Mouse (Mus musculus) testis, adult 2 months (tissue): Measurements from ENCODE around the gene Atg7. TPM values are rescaled to one million over a fixed set of nuclear protein-coding genes. Genes with fewer than 3 reads are reported as not detected.

ENCODE experiments used
- H3K27ac ChIP-seq: fragments of 200-500 bp; 2 replicates; pipeline ENCODE4 v1.5.1; 2012; ENCODE audit warnings: low read depth, low read length; ENCODE audit not compliant: control insufficient read depth, insufficient read depth
- H3K27me3 ChIP-seq: fragments of 200-500 bp; 2 replicates; pipeline ENCODE4 v1.6.1; 2012; ENCODE audit warnings: mild to moderate bottlenecking, low read length, moderate library complexity; ENCODE audit not compliant: control insufficient read depth, insufficient read depth
- H3K36me3 ChIP-seq: fragments of 200-500 bp; 2 replicates; pipeline ENCODE4 v1.6.1; 2012; ENCODE audit warnings: mild to moderate bottlenecking, low read length; ENCODE audit not compliant: control insufficient read depth, insufficient read depth
- H3K4me1 ChIP-seq: fragments of 200-500 bp; 2 replicates; pipeline ENCODE4 v1.6.1; 2012; ENCODE audit warnings: low read length; ENCODE audit not compliant: control insufficient read depth, insufficient read depth
- H3K4me3 ChIP-seq: fragments of 200-500 bp; 2 replicates; pipeline ENCODE4 v1.5.1; 2012; ENCODE audit warnings: low read depth, mild to moderate bottlenecking, low read length, moderate library complexity, mixed read lengths; ENCODE audit not compliant: control insufficient read depth
- CTCF ChIP-seq: fragments of 200-500 bp; IDR thresholded peaks from 2 replicates; pipeline ENCODE4 v1.5.1; 2012; ENCODE audit warnings: low read depth, mild to moderate bottlenecking, inconsistent platforms, low read length, moderate library complexity; ENCODE audit not compliant: control insufficient read depth, insufficient read depth, insufficient replicate concordance
- POLR2A ChIP-seq: fragments of 200-500 bp; IDR thresholded peaks from 2 replicates; pipeline ENCODE4 v1.6.1; 2012; ENCODE audit warnings: low read depth, mild to moderate bottlenecking, inconsistent platforms, low read length, moderate library complexity; ENCODE audit not compliant: control insufficient read depth
- polyA plus RNA-seq: library from polyadenylated mRNA; depleted of rRNA; stranded (reverse); fragments of >200 nt; gene quantifications from 2 replicates; pipeline ENCODE4 v1.2.3, GENCODE M21; 2012

The Atg7 gene
- polyA plus RNA-seq, 1 experiment: 52.0 TPM

DNA sequence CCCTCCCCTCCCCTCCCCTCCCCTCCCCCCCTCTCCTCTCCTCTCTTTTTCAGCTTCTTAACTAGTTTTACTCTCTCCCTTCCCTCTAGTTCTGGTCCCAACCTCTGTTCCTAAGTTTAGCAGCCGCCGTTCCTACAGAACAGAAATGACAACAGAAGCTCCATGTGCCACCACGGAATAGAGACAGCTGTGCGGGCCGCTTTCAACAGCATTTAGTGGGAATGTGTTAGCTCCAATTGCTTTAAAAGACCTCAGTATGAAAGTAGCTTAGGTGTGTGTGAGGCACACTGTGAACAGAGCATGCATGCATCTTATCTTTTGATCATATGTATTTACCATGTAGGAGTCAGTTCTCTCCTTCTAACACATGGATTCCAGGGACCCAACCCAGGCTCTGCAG, 79.1 kb downstream of the Atg7 start:
- TF ChIP-seq POLR2A: no peak
- no peak for TF ChIP-seq CTCF
- Histone ChIP-seq H3K27ac (no peak overlapping the region), H3K36me3 (no peaks in the 10 kb centered on the region; the same call in 1 of the 2 replicates), H3K27me3 (no peaks in the 10 kb centered on the region), H3K4me3 (no peak overlapping the region), H3K4me1 (no peaks in the 10 kb centered on the region)

DNA sequence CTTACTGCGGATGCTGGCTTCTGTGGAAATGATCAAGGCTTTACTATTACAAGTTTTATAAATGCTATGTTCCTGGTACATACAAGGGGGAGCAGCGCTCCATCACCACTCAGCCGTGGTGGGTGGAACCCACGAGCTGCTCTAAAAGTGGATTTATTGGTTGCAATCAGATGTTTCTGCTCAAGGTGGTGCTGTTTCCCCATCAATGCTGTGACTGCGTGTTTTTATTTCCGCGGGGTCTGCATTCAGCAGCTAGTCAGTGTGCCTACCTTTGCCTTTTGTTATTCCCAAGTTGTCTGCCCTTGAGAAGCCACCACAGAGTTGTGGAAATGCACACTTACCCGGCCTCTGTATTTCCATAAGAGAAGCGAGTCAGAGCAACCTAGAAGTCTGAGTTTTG, 81.0 kb downstream of the Atg7 start:
- Histone ChIP-seq H3K4me1 (no peaks in the 10 kb centered on the region), H3K4me3 (no peak overlapping the region), H3K27me3 (no peaks in the 10 kb centered on the region), H3K27ac (no peak overlapping the region), H3K36me3 (no peaks in the 10 kb centered on the region; the same call in 1 of the 2 replicates)
- no peak for TF ChIP-seq POLR2A
- 0 out of 2 replicates have a peak, but pooled peaks have one; percentile 4 for TF ChIP-seq CTCF

GRCm38 (mm10) chr6:114724351-114724750, 81.5 kb downstream of the Atg7 start:
- TF ChIP-seq POLR2A: no peak
- Histone ChIP-seq H3K27ac (no peak overlapping the region), H3K36me3 (no peaks in the 10 kb centered on the region; the same call in 1 of the 2 replicates), H3K27me3 (no peaks in the 10 kb centered on the region), H3K4me1 (no peaks in the 10 kb centered on the region), H3K4me3 (no peak overlapping the region)

GRCm38 (mm10) chr6:114725147-114725575, 82.3 kb downstream of the Atg7 start:
- Histone ChIP-seq H3K27me3 (no peaks in the 10 kb centered on the region), H3K36me3 (no peaks in the 10 kb centered on the region; the same call in 1 of the 2 replicates), H3K27ac (no peak overlapping the region), H3K4me3 (no peak overlapping the region), H3K4me1 (no peaks in the 10 kb centered on the region)
- TF ChIP-seq CTCF (no peak), POLR2A (no peak)

DNA sequence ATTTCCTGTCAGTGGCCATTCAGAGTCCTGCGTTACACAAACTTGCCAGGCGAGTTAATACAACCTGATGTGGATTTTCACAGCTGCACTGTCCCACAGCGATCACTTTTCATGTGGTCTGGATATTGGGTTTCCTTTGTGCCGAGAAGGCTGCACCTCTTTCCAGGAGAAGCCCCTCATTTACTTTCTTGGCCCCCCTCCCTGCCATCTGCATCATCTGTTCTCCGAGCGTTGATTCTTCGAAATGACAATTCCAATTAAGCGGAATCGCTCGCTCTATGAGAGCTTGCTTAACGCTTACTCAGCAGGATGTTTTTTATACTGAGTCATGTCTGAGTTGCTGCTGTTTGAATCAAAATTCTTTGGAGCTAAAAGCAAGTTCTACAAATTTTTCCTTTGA, 83.8 kb downstream of the Atg7 start:
- H3K36me3 ChIP-seq: no peaks in the 10 kb centered on the region; the same call in 1 of the 2 replicates
- TF ChIP-seq POLR2A (no peak), CTCF (no peak)
- no peaks in the 10 kb centered on the region for H3K4me1 ChIP-seq
- H3K27me3 ChIP-seq: no peaks in the 10 kb centered on the region
- no peak overlapping the region for H3K27ac ChIP-seq
- H3K4me3 ChIP-seq: no peak overlapping the region

DNA sequence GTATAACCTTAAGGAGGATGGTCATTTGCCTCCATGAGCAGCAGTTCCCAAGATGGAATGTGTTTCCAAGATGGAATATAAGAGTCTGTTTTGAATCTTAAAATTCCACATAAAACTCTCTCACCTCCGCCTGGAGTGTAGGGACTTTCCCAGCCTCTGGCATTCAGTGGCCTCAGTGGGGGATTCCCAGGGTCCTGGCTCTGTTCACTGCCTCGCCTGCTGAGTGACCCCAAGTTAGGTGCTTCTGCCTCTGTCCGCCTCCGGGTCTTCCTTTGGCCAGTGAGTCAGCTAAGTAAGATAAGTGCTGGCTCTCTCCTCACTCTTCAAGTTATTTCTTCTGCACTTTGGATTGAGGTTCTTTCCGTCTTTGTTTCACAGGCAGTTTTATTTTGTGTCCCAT, 90.3 kb downstream of the Atg7 start:
- no peak overlapping the region for H3K27ac ChIP-seq
- no peak overlapping the region for H3K4me3 ChIP-seq
- no peaks in the 10 kb centered on the region for H3K27me3 ChIP-seq
- H3K4me1 ChIP-seq: no peaks in the 10 kb centered on the region
- TF ChIP-seq CTCF: no peak
- TF ChIP-seq POLR2A: no peak
- no peaks in the 10 kb centered on the region for H3K36me3 ChIP-seq

GRCm38 (mm10) chr6:114733681-114734080, 90.8 kb downstream of the Atg7 start:
- no peaks in the 10 kb centered on the region for H3K4me1 ChIP-seq
- TF ChIP-seq CTCF (no peak), POLR2A (no peak)
- H3K4me3 ChIP-seq: no peak overlapping the region
- no peaks in the 10 kb centered on the region for H3K36me3 ChIP-seq
- no peaks in the 10 kb centered on the region for H3K27me3 ChIP-seq
- no peak overlapping the region for H3K27ac ChIP-seq

GRCm38 (mm10) chr6:114735054-114735453, 92.2 kb downstream of the Atg7 start:
- no peaks in the 10 kb centered on the region for H3K4me1 ChIP-seq
- no peak overlapping the region for H3K4me3 ChIP-seq
- no peak for TF ChIP-seq CTCF
- no peak for TF ChIP-seq POLR2A
- H3K36me3 ChIP-seq: no peaks in the 10 kb centered on the region
- no peak overlapping the region for H3K27ac ChIP-seq
- no peaks in the 10 kb centered on the region for H3K27me3 ChIP-seq
